Mouse (Mus musculus): ENCODE data around the gene Tinagl1. TPM values are rescaled to one million over a fixed set of nuclear protein-coding genes. Genes with fewer than 3 reads are reported as not detected.

The Tinagl1 gene
- total and polyA plus RNA-seq, 3 experiments: 6.1 to 21.9 TPM; not detected in 1

DNA sequence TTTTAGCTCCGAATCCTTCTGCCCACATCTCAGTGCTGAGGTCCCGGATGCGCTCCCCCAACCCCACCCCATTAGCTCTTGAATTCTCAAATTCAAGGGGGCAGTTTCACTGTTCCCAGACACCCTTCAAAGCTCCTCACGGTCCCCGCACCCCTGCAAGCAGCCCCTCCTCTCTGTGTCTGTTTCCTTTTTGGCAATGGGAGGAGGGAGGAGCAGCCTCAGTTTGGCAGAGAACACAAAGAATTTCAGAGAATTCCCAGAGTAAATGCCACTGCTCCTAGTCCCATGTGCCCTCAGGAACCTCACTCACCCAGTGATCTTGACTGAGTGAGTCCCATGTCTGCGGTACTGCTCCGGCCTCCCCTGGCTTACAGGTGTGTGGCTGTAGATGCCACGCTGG, 8.3 kb downstream of the Tinagl1 start:
- Histone ChIP-seq H3K27me3 (ENCODE audit: control insufficient read depth in 1 of 2, insufficient read depth in 2 of 2, low read length in 2 of 2) (no peaks in the 10 kb centered on the region), H3K4me1 (ENCODE audit: control insufficient read depth in 1 of 2, insufficient read depth in 2 of 2, low read length in 2 of 2) (peaks cover 0 to 16% of the 10 kb centered on the region in 2 experiments; a peak in 2 of 4 replicates), H3K27ac (ENCODE audit: control insufficient read depth, low read depth, low read length) (no peak overlapping the region), H3K36me3 (ENCODE audit: control insufficient read depth in 1 of 2, insufficient read depth in 2 of 2, low read length in 2 of 2) (peaks cover 0 to 6% of the 10 kb centered on the region in 2 experiments; a peak in 2 of 4 replicates), H3K9me3 (replicated peaks; ENCODE audit: insufficient read depth, low read length) (no peaks in the 10 kb centered on the region), H3K9ac (ENCODE audit: control insufficient read depth, low read depth, low read length, poor library complexity, severe bottlenecking) (no peak overlapping the region), H3K4me3 (ENCODE audit: control insufficient read depth in 1 of 2, insufficient read depth in 1 of 2, low read depth in 2 of 2, low read length in 2 of 2) (no peak overlapping the region), H3K79me2 (ENCODE audit: control insufficient read depth, insufficient read depth, low read length, poor library complexity) (no peaks in the 10 kb centered on the region)
- no peak for DNase-seq (ENCODE audit: low read depth, low spot score)
- TF ChIP-seq POLR2A (IDR thresholded peaks at IDR 0.05; ENCODE audit: control insufficient read depth in 1 of 2, insufficient read depth in 1 of 2, low read depth in 1 of 2, low read length in 2 of 2, poor library complexity in 1 of 2) (no peak), MYC (IDR thresholded peaks at IDR 0.05; ENCODE audit: low read depth, low read length) (no peak), MXI1 (IDR thresholded peaks at IDR 0.05; ENCODE audit: low read depth, low read length) (no peak), GATA1 (IDR thresholded peaks at IDR 0.05; ENCODE audit: low read depth, low read length) (no peak), ZMIZ1 (IDR thresholded peaks at IDR 0.05; ENCODE audit: low read depth, low read length) (no peak), USF1 (IDR thresholded peaks at IDR 0.05; ENCODE audit: low read depth, low read length) (no peak), EP300 (IDR thresholded peaks at IDR 0.05; ENCODE audit: low read depth in 1 of 2, low read length in 2 of 2) (no peak), KAT2A (conservative IDR thresholded peaks at IDR 0.05; ENCODE audit: low read depth, low read length) (no peak), ETS1 (IDR thresholded peaks at IDR 0.05; ENCODE audit: low read depth, low read length) (no peak), RCOR1 (IDR thresholded peaks at IDR 0.05; ENCODE audit: low read depth, low read length) (no peak), JUND (IDR thresholded peaks at IDR 0.05; ENCODE audit: low read depth, low read length) (no peak), E2F4 (IDR thresholded peaks at IDR 0.05; ENCODE audit: borderline replicate concordance, low read depth, low read length) (no peak), TCF12 (IDR thresholded peaks at IDR 0.05; ENCODE audit: low read depth, low read length) (no peak), NRF1 (IDR thresholded peaks at IDR 0.05; ENCODE audit: insufficient read depth, low read depth, low read length, poor library complexity, severe bottlenecking) (no peak), POLR2AphosphoS5 (IDR thresholded peaks at IDR 0.05; ENCODE audit: borderline replicate concordance, low read depth, low read length) (no peak), UBTF (IDR thresholded peaks at IDR 0.05; ENCODE audit: borderline replicate concordance, insufficient read depth, low read depth, low read length) (no peak), SIN3A (IDR thresholded peaks at IDR 0.05; ENCODE audit: low read length) (no peak), POLR2AphosphoS2 (IDR thresholded peaks at IDR 0.05; ENCODE audit: low read length) (no peak), ZKSCAN1 (IDR thresholded peaks at IDR 0.05; ENCODE audit: low read depth, low read length) (no peak)

- peaks cover 0 to 16% of the 10 kb centered on the region in 2 experiments; a peak in 2 of 4 replicates for H3K4me1 ChIP-seq (ENCODE audit: control insufficient read depth in 1 of 2, insufficient read depth in 2 of 2, low read length in 2 of 2)
- no peak overlapping the region for H3K27ac ChIP-seq (ENCODE audit: control insufficient read depth, low read depth, low read length)
- H3K9me3 ChIP-seq (replicated peaks; ENCODE audit: insufficient read depth, low read length): no peaks in the 10 kb centered on the region
- no peak for TF ChIP-seq ETS1 (IDR thresholded peaks at IDR 0.05; ENCODE audit: low read depth, low read length)
- no peak for TF ChIP-seq RCOR1 (IDR thresholded peaks at IDR 0.05; ENCODE audit: low read depth, low read length)
- no peak for TF ChIP-seq EP300 (IDR thresholded peaks at IDR 0.05; ENCODE audit: low read depth in 1 of 2, low read length in 2 of 2)
- no peak for TF ChIP-seq TCF12 (IDR thresholded peaks at IDR 0.05; ENCODE audit: low read depth, low read length)
- no peak for TF ChIP-seq ZKSCAN1 (IDR thresholded peaks at IDR 0.05; ENCODE audit: low read depth, low read length)
- no peak for TF ChIP-seq NRF1 (IDR thresholded peaks at IDR 0.05; ENCODE audit: insufficient read depth, low read depth, low read length, poor library complexity, severe bottlenecking)
- no peak for TF ChIP-seq MEF2A (IDR thresholded peaks at IDR 0.05; ENCODE audit: extremely low read depth, insufficient replicate concordance, low read depth, low read length, poor library complexity, severe bottlenecking)
- no peak for TF ChIP-seq GABPA (IDR thresholded peaks at IDR 0.05; ENCODE audit: low read depth, low read length)
- no peak for TF ChIP-seq TAL1 (IDR thresholded peaks at IDR 0.05; ENCODE audit: low read length)
- TF ChIP-seq NELFE (IDR thresholded peaks at IDR 0.05; ENCODE audit: low read depth, low read length): no peak
- TF ChIP-seq BHLHE40 (IDR thresholded peaks at IDR 0.05; ENCODE audit: borderline replicate concordance, low read depth, low read length): no peak
- no peak for TF ChIP-seq RAD21 (IDR thresholded peaks at IDR 0.05; ENCODE audit: low read depth, low read length)
- TF ChIP-seq UBTF (IDR thresholded peaks at IDR 0.05; ENCODE audit: borderline replicate concordance, insufficient read depth, low read depth, low read length): no peak
- no peak for TF ChIP-seq CHD1 (IDR thresholded peaks at IDR 0.05; ENCODE audit: low read depth, low read length)
- no peak for TF ChIP-seq POLR2AphosphoS5 (IDR thresholded peaks at IDR 0.05; ENCODE audit: borderline replicate concordance, low read depth, low read length)
- TF ChIP-seq HCFC1 (IDR thresholded peaks at IDR 0.05; ENCODE audit: low read depth, low read length): no peak
- TF ChIP-seq MYB (IDR thresholded peaks at IDR 0.05; ENCODE audit: low read depth, low read length): no peak
- H3K4me3 ChIP-seq (ENCODE audit: control insufficient read depth in 1 of 2, insufficient read depth in 1 of 2, low read depth in 2 of 2, low read length in 2 of 2): no peak overlapping the region
- peaks cover 0 to 6% of the 10 kb centered on the region in 2 experiments; a peak in 2 of 4 replicates for H3K36me3 ChIP-seq (ENCODE audit: control insufficient read depth in 1 of 2, insufficient read depth in 2 of 2, low read length in 2 of 2)
- DNase-seq (ENCODE audit: low read depth, low spot score): no peak
- no peak overlapping the region for H3K9ac ChIP-seq (ENCODE audit: control insufficient read depth, low read depth, low read length, poor library complexity, severe bottlenecking)
- H3K79me2 ChIP-seq (ENCODE audit: control insufficient read depth, insufficient read depth, low read length, poor library complexity): no peaks in the 10 kb centered on the region
- no peaks in the 10 kb centered on the region for H3K27me3 ChIP-seq (ENCODE audit: control insufficient read depth in 1 of 2, insufficient read depth in 2 of 2, low read length in 2 of 2)
Observed at GRCm38 (mm10) chr4:130166061-130166460, 8.9 kb downstream of the Tinagl1 start.

All from MEL (cell line).